Mouse (Mus musculus) myocyte (in vitro differentiated cells): Measurements from ENCODE around the gene Pnpla1.

Source experiments
- POLR2A ChIP-seq: IDR thresholded peaks from one replicate; pipeline ENCODE4 v1.6.1; 2011; ENCODE audit warnings: low read depth, mild to moderate bottlenecking, control low read depth, moderate library complexity; ENCODE audit not compliant: insufficient read length
- POLR2AphosphoS2 ChIP-seq: IDR thresholded peaks from one replicate; pipeline ENCODE4 v1.6.1; 2011; ENCODE audit warnings: low read depth, control low read depth; ENCODE audit not compliant: insufficient read length
- TCF12 ChIP-seq: IDR thresholded peaks from one replicate; pipeline ENCODE4 v1.6.1; 2011; ENCODE audit warnings: mild to moderate bottlenecking, control low read depth; ENCODE audit not compliant: poor library complexity, insufficient read depth, severe bottlenecking

- TF ChIP-seq POLR2A (no peak), POLR2AphosphoS2 (no peak), TCF12 (no peak)
Measured at GRCm38 (mm10) chr17:28916520-28916919, 58.3 kb downstream of the Pnpla1 start.
